8 mouse cellular contexts compared by ENCODE assay signal in the genomic region with DNA sequence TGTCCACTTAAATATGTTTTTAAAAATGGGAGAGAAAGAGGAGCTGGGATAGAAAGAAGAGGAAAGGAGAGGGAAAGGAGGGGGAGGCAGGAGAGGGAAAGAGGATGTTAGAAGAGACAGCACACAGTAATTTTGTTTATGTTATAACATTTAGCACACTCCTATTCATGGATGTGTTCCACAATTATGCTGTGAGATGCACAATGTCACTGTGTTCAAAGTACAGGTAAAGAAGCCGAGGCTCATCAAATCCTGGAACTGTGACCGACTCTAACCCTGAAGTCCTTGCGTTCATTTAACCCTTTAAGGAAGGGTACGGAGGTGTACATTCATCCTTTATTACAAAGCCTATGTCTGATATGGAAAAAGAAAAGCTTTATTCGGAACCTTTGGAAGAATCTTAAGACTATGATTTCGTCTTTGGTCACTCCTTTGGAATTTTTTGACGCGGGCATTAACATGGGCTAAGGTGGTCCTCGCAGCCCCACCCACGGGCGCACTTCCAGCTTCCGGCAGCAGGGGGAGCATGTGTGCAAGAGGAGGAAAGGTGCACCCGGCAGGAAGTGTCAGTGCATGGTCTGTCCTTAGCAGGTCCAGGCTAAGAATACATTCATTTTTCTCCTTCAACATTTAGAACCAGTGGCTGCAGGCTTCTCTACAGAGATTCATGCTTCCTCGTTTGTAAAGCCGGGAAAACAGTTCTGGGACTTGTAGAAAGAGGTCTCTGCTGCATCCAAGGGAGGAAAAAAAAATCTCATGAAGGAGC.
DNase-seq lines count a peak whose midpoint lies in the region; ATAC-seq lines count a peak whose summit lies in the region.

No protein-coding gene starts in this region.

- H3K36me3 ChIP-seq in hindbrain, embryonic 15.5 days: no peaks in the 10 kb centered on the region
- no peaks in the 10 kb centered on the region for H3K36me3 ChIP-seq in macrophage (ENCODE audit: inconsistent target)

- DNase-seq in R1 (ENCODE audit: low read depth, low spot score): peak; percentile 74
- peak; percentile 79 to 88 for DNase-seq in cerebellum, postnatal 25 days
- peak; percentile 74 to 81 for DNase-seq in frontal cortex, postnatal 36 days (ENCODE audit: low spot score in 2 of 2)
- peak; percentile 76 to 82 for DNase-seq in left cerebral cortex, adult 18-20 months (ENCODE audit: low spot score in 2 of 2)
- peak; percentile 71 for DNase-seq in right cerebral cortex, adult 18-20 months
- peak; percentile 74 for DNase-seq in urinary bladder, postnatal 10 days (ENCODE audit: low spot score)

- H3K79me2 ChIP-seq in macrophage (ENCODE audit: inconsistent target): no peaks in the 10 kb centered on the region

- peak overlapping the region; percentile 65 for H3K4me2 ChIP-seq in hindbrain, embryonic 15.5 days

- ATAC-seq in hindbrain, embryonic 15.5 days (ENCODE audit: low FRiP score, low read depth): peak; percentile 55

- peaks cover 25% of the 10 kb centered on the region for H3K4me1 ChIP-seq in hindbrain, embryonic 15.5 days (replicated peaks)

- H3K9me3 ChIP-seq in hindbrain, embryonic 15.5 days: no peaks in the 10 kb centered on the region

- 0 out of 2 replicates have a peak overlapping the region, but pooled peaks have one; percentile 26 for H3K9ac ChIP-seq in hindbrain, embryonic 15.5 days

- 2% methylated on average over 15 of the region's 15 CpGs for WGBS in hindbrain, embryonic 15.5 days
- 2% methylated on average over 15 of the region's 15 CpGs for WGBS in macrophage (ENCODE audit: missing documents)

- no peak overlapping the region; the same call in 1 of the 2 replicates for H3K27ac ChIP-seq in hindbrain, embryonic 15.5 days (replicated peaks)
- H3K27ac ChIP-seq in macrophage: peak overlapping the region; percentile 81

- peak overlapping the region; percentile 35 for H3K4me3 ChIP-seq in hindbrain, embryonic 15.5 days
- H3K4me3 ChIP-seq in macrophage (ENCODE audit: inconsistent target): peak overlapping the region; percentile 28

- no peaks in the 10 kb centered on the region for H3K27me3 ChIP-seq in hindbrain, embryonic 15.5 days
